Mouse (Mus musculus) testis, adult 2 months (tissue): ENCODE measurements around the gene Sfmbt2. TPM values are rescaled to one million over a fixed set of nuclear protein-coding genes. Genes with fewer than 3 reads are reported as not detected.

Source experiments
- H3K27ac ChIP-seq: fragments of 200-500 bp; 2 replicates; pipeline ENCODE4 v1.5.1; 2012; ENCODE audit warnings: low read depth, low read length; ENCODE audit not compliant: control insufficient read depth, insufficient read depth
- H3K27me3 ChIP-seq: fragments of 200-500 bp; 2 replicates; pipeline ENCODE4 v1.6.1; 2012; ENCODE audit warnings: mild to moderate bottlenecking, low read length, moderate library complexity; ENCODE audit not compliant: control insufficient read depth, insufficient read depth
- H3K36me3 ChIP-seq: fragments of 200-500 bp; 2 replicates; pipeline ENCODE4 v1.6.1; 2012; ENCODE audit warnings: mild to moderate bottlenecking, low read length; ENCODE audit not compliant: control insufficient read depth, insufficient read depth
- H3K4me1 ChIP-seq: fragments of 200-500 bp; 2 replicates; pipeline ENCODE4 v1.6.1; 2012; ENCODE audit warnings: low read length; ENCODE audit not compliant: control insufficient read depth, insufficient read depth
- H3K4me3 ChIP-seq: fragments of 200-500 bp; 2 replicates; pipeline ENCODE4 v1.5.1; 2012; ENCODE audit warnings: low read depth, mild to moderate bottlenecking, low read length, moderate library complexity, mixed read lengths; ENCODE audit not compliant: control insufficient read depth
- CTCF ChIP-seq: fragments of 200-500 bp; IDR thresholded peaks from 2 replicates; pipeline ENCODE4 v1.5.1; 2012; ENCODE audit warnings: low read depth, mild to moderate bottlenecking, inconsistent platforms, low read length, moderate library complexity; ENCODE audit not compliant: control insufficient read depth, insufficient read depth, insufficient replicate concordance
- POLR2A ChIP-seq: fragments of 200-500 bp; IDR thresholded peaks from 2 replicates; pipeline ENCODE4 v1.6.1; 2012; ENCODE audit warnings: low read depth, mild to moderate bottlenecking, inconsistent platforms, low read length, moderate library complexity; ENCODE audit not compliant: control insufficient read depth
- polyA plus RNA-seq: library from polyadenylated mRNA; depleted of rRNA; stranded (reverse); fragments of >200 nt; gene quantifications from 2 replicates; pipeline ENCODE4 v1.2.3, GENCODE M21; 2012; rRNA removed

The Sfmbt2 gene
- polyA plus RNA-seq, 1 experiment, result 15.2 TPM

GRCm38 (mm10) chr2:10591310-10591709 is 221.0 kb downstream of the Sfmbt2 start:
- H3K27ac ChIP-seq, result no peak overlapping the region
- no peak overlapping the region for H3K4me3 ChIP-seq
- H3K36me3 ChIP-seq, result no peaks in the 10 kb centered on the region; the same call in 1 of the 2 replicates
- no peak for TF ChIP-seq CTCF
- TF ChIP-seq POLR2A, result no peak
- no peaks in the 10 kb centered on the region for H3K4me1 ChIP-seq
- H3K27me3 ChIP-seq, result no peaks in the 10 kb centered on the region

- no peak overlapping the region for H3K27ac ChIP-seq
- no peak overlapping the region for H3K4me3 ChIP-seq
- TF ChIP-seq CTCF, result no peak
- no peak for TF ChIP-seq POLR2A
- no peaks in the 10 kb centered on the region for H3K4me1 ChIP-seq
- H3K27me3 ChIP-seq, result no peaks in the 10 kb centered on the region
- no peaks in the 10 kb centered on the region for H3K36me3 ChIP-seq
These were observed 245.2 kb downstream of the Sfmbt2 start for GRCm38 (mm10) chr2:10615500-10615899.

Other genes with a start within 250 kb of the Sfmbt2 start
- gene Itih2, start 239.1 kb upstream of the Sfmbt2 start, polyA plus RNA-seq, result 6.1 and 7.9 TPM in 2 replicates
- 2.0 and 2.7 TPM in 2 replicates for gene Itih5, start 216.9 kb upstream of the Sfmbt2 start, polyA plus RNA-seq